Mouse (Mus musculus) lung, embryonic 16.5 days (tissue): ENCODE data around the gene Ttll10. TPM values are rescaled to one million over a fixed set of nuclear protein-coding genes. Genes with fewer than 3 reads are reported as not detected.

Experiments
- ATAC-seq: fragments of 200-750 bp; cut with Nextera tagmentation; 2 replicates; pipeline ENCODE4 v1.8.0; 2017; ENCODE audit warnings: low read depth, mild to moderate bottlenecking, moderate library complexity
- H3K27ac ChIP-seq: fragments of 300-500 bp; sonication (generic); 2 replicates; pipeline ENCODE4 v1.5.1; 2014; ENCODE audit warnings: mild to moderate bottlenecking, control low read depth, low read length
- H3K27me3 ChIP-seq: fragments of 300-500 bp; sonication (generic); 2 replicates; pipeline ENCODE4 v1.6.1; 2014; ENCODE audit warnings: low read depth, low read length, mixed read lengths; ENCODE audit not compliant: control insufficient read depth, insufficient read depth
- H3K36me3 ChIP-seq: fragments of 300-500 bp; sonication (generic); 2 replicates; pipeline ENCODE4 v1.6.1; 2014; ENCODE audit warnings: low read length; ENCODE audit not compliant: control insufficient read depth, insufficient read depth
- H3K4me1 ChIP-seq: fragments of 300-500 bp; sonication (generic); replicated peaks from 2 replicates; pipeline ENCODE4 v1.6.1; 2014; ENCODE audit warnings: low read length, mixed read lengths; ENCODE audit not compliant: control insufficient read depth, insufficient read depth
- H3K4me2 ChIP-seq: fragments of 300-500 bp; sonication (generic); 2 replicates; pipeline ENCODE4 v1.6.1; 2014; ENCODE audit warnings: low read depth, low read length, control low read depth
- H3K4me3 ChIP-seq: fragments of 300-500 bp; sonication (generic); 2 replicates; pipeline ENCODE4 v1.5.1; 2014; ENCODE audit warnings: mild to moderate bottlenecking, low read length, control low read depth
- H3K9ac ChIP-seq: fragments of 300-500 bp; sonication (generic); 2 replicates; pipeline ENCODE4 v1.6.1; 2014; ENCODE audit warnings: low read length, control low read depth
- H3K9me3 ChIP-seq: fragments of 300-500 bp; sonication (generic); 2 replicates; pipeline ENCODE4 v1.6.1; 2016; ENCODE audit warnings: low read length; ENCODE audit not compliant: control insufficient read depth
- WGBS: fragments of 180-500 bp; shearing (Covaris S2); extraction: QIAGEN DNeasy Blood & Tissue Kit; methylation state at CpG from one replicate; pipeline ENCODE4 v1.1.7; 2014; 5-methylcytosine and 5-hydroxymethylcytosine counted together
- polyA plus RNA-seq: library from polyadenylated mRNA; unstranded; fragments of >200 nt; fragmentation: Nextera tagmentation; extraction: Ambion mirVana; gene quantifications from 2 replicates; pipeline ENCODE4 v1.2.1, GENCODE M21; 2015

The Ttll10 gene
- polyA plus RNA-seq, 1 experiment from 2014 or later = 2.8 TPM

DNA sequence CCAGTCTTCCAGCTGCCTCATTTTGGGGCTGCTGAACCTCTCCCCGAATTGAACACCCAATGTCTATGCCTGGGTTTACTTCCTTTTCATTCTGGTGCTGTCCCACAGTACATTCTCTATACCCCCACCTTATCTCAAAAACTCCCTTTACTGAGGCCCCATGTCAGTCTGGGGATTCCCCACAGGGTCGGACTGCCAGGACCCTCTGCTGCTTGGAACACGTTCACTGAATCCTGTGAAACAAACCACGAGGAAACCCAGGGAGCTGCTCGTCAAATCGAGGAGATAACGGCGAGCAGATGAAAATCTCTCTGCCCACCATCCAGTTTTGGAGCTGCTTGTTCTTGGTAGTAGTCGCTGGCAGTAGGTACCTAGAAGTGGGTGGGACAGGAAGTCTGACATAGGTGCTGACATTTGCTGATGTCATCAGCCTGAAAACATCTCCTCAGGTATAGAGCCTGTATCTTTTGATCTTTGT lies 37.2 kb downstream of the Ttll10 start:
- no peak overlapping the region for H3K9ac ChIP-seq
- no peak for ATAC-seq
- 45% methylated on average over 9 of the region's 9 CpGs for WGBS

DNA sequence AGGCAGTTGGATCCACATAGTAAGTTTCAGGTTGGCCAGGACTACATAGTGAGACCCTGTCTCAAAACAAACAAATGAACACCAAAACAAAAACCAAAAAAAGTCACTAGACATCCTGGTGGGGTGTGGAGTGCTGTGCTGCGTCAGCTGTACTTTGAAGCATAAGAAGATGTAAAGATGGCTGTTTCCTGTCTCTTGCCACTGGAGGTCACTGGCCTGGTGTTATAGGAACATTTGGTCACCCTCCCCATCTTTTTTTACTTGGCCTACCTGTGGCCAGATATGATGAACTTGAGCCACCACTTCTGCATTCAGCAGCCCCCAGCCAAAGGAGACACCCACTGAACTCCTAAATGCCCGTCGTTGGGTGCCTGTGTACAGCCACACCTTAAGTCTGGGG lies 37.8 kb downstream of the Ttll10 start:
- WGBS = 52% methylated on average over 3 of the region's 3 CpGs
- Histone ChIP-seq H3K4me1 (peaks cover 9% of the 10 kb centered on the region), H3K27me3 (no peaks in the 10 kb centered on the region), H3K9me3 (no peaks in the 10 kb centered on the region), H3K27ac (no peak overlapping the region), H3K9ac (no peak overlapping the region), H3K36me3 (no peaks in the 10 kb centered on the region), H3K4me3 (no peak overlapping the region), H3K4me2 (no peak overlapping the region)
- ATAC-seq = no peak

More for the DNA sequence above, 37.2 kb downstream of the Ttll10 start:
- Histone ChIP-seq H3K27ac (no peak overlapping the region), H3K9me3 (no peaks in the 10 kb centered on the region), H3K27me3 (no peaks in the 10 kb centered on the region), H3K36me3 (no peaks in the 10 kb centered on the region), H3K4me3 (no peak overlapping the region), H3K4me2 (no peak overlapping the region), H3K4me1 (peaks cover 11% of the 10 kb centered on the region)

DNA sequence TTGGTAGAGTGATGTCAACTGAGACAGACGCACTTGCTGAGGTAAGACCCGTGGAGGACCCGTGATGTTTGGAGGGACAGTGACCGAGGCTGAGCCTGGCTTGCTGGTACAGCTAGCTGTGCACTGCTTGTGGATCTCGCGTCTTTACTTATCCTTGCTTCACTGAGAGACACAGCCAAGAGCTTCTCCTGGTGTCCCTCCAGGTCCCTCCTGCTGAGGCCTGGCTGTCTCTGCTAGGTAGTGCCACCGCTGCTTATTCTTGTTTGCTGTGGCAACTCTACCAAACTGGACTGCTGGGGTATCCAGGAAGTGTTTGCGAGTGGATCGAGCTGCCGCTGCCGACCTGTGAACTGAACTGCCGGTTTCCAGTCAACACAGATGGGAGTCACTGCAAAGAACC lies 39.4 kb downstream of the Ttll10 start:
- no peak overlapping the region for H3K27ac ChIP-seq
- H3K9me3 ChIP-seq = no peaks in the 10 kb centered on the region
- no peak for ATAC-seq
- H3K4me3 ChIP-seq = no peak overlapping the region
- H3K9ac ChIP-seq = no peak overlapping the region
- no peaks in the 10 kb centered on the region for H3K27me3 ChIP-seq
- no peak overlapping the region for H3K4me2 ChIP-seq
- no peaks in the 10 kb centered on the region for H3K4me1 ChIP-seq
- WGBS = 86% methylated on average over 12 of the region's 12 CpGs
- no peaks in the 10 kb centered on the region for H3K36me3 ChIP-seq

DNA sequence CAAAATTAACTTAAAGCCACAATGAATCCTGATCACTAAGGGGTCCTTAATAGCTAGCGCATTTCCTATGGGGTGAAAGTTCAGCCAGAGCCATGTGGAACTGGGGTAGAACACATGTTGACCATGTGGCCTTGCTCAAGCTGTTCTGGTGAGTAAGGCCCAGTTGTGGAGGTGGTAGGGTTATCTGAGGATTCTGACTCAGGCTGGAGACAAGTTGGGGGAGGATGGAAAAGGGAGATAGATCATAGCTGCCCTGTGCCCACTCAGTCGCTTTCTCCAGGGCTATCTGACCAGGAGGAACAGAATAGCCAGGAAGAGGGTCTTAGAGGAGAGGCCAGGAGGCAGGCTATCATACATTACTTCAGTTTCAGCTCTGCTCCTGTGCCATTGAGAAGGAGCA lies 44.8 kb downstream of the Ttll10 start:
- H3K36me3 ChIP-seq = peaks cover 12% of the 10 kb centered on the region
- H3K9me3 ChIP-seq = no peaks in the 10 kb centered on the region
- H3K4me1 ChIP-seq = no peaks in the 10 kb centered on the region
- no peak overlapping the region for H3K9ac ChIP-seq
- H3K27me3 ChIP-seq = no peaks in the 10 kb centered on the region
- no peak overlapping the region for H3K4me3 ChIP-seq
- no peak for ATAC-seq
- H3K27ac ChIP-seq = no peak overlapping the region
- WGBS = 81% methylated on average over 2 of the region's 2 CpGs
- H3K4me2 ChIP-seq = no peak overlapping the region

DNA sequence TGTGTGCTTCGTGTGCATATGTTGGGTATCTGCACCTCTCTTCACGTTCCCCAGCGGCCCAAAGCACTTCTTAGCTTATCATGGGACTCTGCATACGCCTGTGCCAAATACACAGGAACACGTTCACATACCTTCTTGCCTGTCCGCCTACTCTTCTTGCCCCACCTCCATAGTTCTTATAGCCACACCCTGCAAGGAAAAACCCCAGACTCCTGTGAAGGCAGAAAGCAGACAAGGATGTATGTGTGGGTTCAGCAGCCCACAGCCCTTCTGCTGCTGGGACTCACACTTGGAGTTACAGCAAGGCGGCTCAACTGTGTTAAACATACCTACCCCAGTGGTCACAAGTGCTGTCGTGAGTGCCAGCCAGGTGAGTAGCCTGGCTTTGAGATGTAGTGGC lies 45.6 kb downstream of the Ttll10 start, which contains the start of gene Tnfrsf4:
TSS of gene Tnfrsf4 (plus strand) at position 207 of the 400 bp plus-strand sequence.
- Histone ChIP-seq H3K4me3 (no peak within 1 kb of the TSS), H3K27ac (no peak within 1 kb of the TSS), H3K36me3 (peaks cover 19% of the 10 kb centered on the region), H3K27me3 (no peaks in the 10 kb centered on the region), H3K9me3 (no peaks in the 10 kb centered on the region), H3K4me2 (no peak within 1 kb of the TSS), H3K9ac (no peak within 1 kb of the TSS), H3K4me1 (no peaks in the 10 kb centered on the region)
- WGBS = 68% methylated on average over 8 of the region's 8 CpGs
- ATAC-seq = 0 out of 2 replicates have a peak, but pooled peaks have one; percentile 34

DNA sequence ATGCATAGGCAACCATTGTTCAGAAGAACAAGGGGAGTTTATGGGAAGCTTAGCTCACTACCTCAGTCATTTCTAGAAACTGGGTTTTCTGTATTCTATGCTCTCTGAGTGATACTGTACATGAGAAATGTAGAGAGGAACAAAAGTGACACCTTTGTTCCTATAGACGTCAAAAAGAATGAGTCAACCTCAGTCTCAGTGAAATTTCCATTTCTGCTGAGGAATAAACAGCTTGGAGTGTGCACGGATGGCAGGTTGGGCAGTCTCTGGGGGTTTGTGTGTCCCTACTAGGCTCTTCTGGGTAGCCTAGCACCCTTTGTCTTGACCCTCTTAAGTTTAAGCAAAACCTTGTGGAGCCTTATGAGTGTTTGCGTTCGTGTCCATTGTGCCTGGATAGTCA lies 50.8 kb downstream of the Ttll10 start:
- Histone ChIP-seq H3K27ac (no peak overlapping the region), H3K27me3 (no peaks in the 10 kb centered on the region), H3K9me3 (no peaks in the 10 kb centered on the region), H3K4me1 (no peaks in the 10 kb centered on the region), H3K4me3 (no peak overlapping the region), H3K4me2 (no peak overlapping the region), H3K9ac (no peak overlapping the region), H3K36me3 (peaks cover 52% of the 10 kb centered on the region)
- 90% methylated on average over 4 of the region's 4 CpGs for WGBS
- no peak for ATAC-seq

DNA sequence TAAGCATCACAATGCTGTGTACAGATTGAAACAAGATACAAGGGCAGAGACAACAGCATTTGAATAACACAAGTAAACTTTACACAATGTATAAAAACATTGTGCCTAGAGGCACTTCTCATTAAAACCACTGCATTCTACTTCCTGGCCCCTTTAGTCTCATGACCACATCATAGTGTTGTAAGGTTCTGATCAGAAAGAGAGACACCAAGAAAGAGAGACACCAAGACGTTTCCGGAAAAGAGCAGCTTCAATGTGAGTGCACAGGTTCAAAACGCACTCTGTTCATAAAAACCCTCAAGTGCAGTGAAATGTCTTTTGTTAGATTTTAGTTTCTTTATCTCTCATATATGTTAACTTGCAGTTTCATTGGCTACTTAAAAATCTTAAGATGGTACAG lies 55.1 kb downstream of the Ttll10 start:
- no peak overlapping the region for H3K4me3 ChIP-seq
- H3K9ac ChIP-seq = no peak overlapping the region
- H3K36me3 ChIP-seq = peaks cover 68% of the 10 kb centered on the region
- no peaks in the 10 kb centered on the region for H3K4me1 ChIP-seq
- ATAC-seq = no peak
- WGBS = 92% methylated on average over 3 of the region's 3 CpGs
- no peaks in the 10 kb centered on the region for H3K9me3 ChIP-seq
- H3K27ac ChIP-seq = no peak overlapping the region
- no peaks in the 10 kb centered on the region for H3K27me3 ChIP-seq
- no peak overlapping the region for H3K4me2 ChIP-seq

DNA sequence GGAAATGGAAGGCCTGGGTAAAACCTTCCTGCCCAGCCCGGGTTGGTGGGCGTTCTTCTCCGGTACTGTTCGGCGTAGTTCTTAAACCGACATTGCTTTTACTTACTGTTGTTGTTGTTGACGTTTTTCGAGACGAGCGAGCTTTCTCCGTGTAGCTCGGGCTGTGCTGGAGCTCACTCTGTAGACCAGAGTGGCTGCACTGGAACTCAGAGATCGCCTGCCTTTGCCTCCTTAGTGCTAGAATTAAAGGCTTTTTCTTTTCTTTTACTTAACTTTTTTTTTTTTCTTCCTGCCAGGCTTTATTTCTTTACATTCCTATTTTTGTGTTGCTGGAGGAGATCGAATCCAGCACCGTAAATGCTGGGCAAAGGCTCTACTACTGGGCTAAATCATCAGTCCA lies 65.6 kb downstream of the Ttll10 start:
- ATAC-seq = no peak; the same call in 1 of the 2 replicates
- Histone ChIP-seq H3K4me3 (peak overlapping the region; percentile 86), H3K27ac (peak overlapping the region; percentile 94), H3K4me2 (peak overlapping the region; percentile 75), H3K27me3 (no peaks in the 10 kb centered on the region), H3K9ac (peak overlapping the region; percentile 86), H3K36me3 (peaks cover 11% of the 10 kb centered on the region), H3K9me3 (no peaks in the 10 kb centered on the region), H3K4me1 (peaks cover 20% of the 10 kb centered on the region)
- 4% methylated on average over 15 of the region's 15 CpGs for WGBS

DNA sequence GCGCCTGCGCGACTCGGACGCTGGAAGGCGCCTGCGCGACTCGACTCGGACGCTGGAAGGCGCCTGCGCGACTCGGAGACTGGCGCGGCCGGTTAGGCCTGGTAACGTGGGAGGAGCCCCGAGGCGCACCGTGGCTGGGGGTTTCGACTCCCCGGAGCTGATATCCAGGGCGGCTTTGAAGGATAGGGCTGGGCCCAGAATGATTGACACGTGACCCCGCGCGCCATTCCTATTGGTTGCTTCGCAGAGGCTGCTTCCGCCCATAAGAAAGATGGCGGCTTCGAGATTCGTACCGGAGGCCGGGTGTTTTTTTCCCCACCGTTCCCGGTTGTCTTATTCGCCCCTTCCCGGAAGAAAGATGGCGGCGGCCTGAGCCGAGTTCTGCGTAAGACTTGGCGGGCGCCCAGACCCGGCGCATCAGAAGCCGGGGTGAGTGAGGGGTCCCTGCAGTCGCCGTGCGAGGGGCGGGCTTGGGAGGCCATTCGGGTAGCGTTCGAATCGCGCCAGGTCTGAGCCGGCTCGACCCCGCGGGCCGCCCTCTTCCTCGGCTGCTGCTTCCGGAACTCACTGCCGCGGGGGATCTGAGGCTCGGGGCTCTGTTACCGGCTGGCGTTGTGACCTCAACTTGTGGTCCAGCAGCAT lies 66.2 kb downstream of the Ttll10 start:
- ATAC-seq = peak; percentile 91
- under 1% methylated on average over 69 of the region's 70 CpGs for WGBS
- H3K27ac ChIP-seq = peak overlapping the region; percentile 94
- peak overlapping the region; percentile 86 for H3K4me3 ChIP-seq
- peaks cover 20% of the 10 kb centered on the region for H3K4me1 ChIP-seq
- no peaks in the 10 kb centered on the region for H3K9me3 ChIP-seq
- H3K9ac ChIP-seq = peak overlapping the region; percentile 86
- H3K27me3 ChIP-seq = no peaks in the 10 kb centered on the region
- peak overlapping the region; percentile 75 for H3K4me2 ChIP-seq
- peaks cover 11% of the 10 kb centered on the region for H3K36me3 ChIP-seq
